Mouse (Mus musculus): ENCODE results near the gene Tnfrsf8. TPM values are rescaled to one million over a fixed set of nuclear protein-coding genes. Genes with fewer than 3 reads are reported as not detected.
A peak's percentile ranks its signal among the peaks of the same experiment; 100 is the strongest.

The Tnfrsf8 gene
- polyA plus RNA-seq, 1 experiment from 2014 or later = 0.05 TPM

DNA sequence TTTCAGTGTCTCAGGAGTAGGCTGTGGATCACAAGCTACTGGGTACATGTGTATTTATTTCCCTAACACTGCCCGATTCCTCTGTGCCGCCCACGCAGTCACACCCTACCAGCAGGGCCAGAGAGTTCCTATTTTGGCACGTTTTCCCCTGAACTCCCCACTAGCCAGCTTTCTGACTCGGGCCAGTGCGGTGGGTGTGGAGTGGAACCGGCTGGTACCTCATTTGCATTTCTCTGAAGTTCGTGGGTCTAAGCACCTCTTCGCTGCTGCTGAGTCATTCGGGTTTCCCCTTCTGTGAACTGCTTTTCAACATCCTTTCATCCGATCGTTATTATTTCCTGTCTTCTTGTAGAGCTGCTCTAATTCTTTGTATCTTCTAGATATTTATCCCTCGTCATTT is 60.5 kb downstream of the Tnfrsf8 start:
- 64% methylated on average over 13 of the region's 13 CpGs for WGBS
- Histone ChIP-seq H3K27me3 (ENCODE audit: poor library complexity, severe bottlenecking) (no peaks in the 10 kb centered on the region), H3K4me3 (no peak overlapping the region), H3K27ac (no peak overlapping the region), H3K9me3 (no peaks in the 10 kb centered on the region), H3K4me1 (no peaks in the 10 kb centered on the region), H3K36me3 (replicated peaks) (no peaks in the 10 kb centered on the region)
- no peak for DNase-seq (ENCODE audit: extremely low spot score, low spot score)

DNA sequence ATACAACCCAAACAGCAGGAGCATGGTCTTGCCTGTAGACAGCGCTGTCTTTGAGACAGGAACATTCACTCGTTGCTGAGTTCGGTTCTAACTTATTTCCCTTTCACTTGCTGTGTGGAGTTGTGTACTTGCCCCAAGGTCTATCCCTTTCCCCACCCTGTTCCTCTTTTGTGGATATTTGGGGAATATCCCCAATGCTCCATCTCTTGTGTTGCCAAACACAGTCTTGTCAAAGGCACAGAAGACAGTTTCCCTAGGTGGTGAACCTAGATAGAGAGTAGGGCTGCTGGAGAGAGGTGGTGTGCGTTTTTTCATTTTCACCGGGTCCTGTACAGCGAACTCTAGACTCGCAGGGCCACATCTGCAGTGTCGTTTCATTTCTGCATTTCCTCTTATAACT is 62.4 kb downstream of the Tnfrsf8 start:
- no peaks in the 10 kb centered on the region for H3K4me1 ChIP-seq
- DNase-seq (ENCODE audit: extremely low spot score, low spot score) = no peak
- no peak overlapping the region for H3K27ac ChIP-seq
- WGBS = 88% methylated on average over 8 of the region's 8 CpGs
- no peaks in the 10 kb centered on the region for H3K9me3 ChIP-seq
- H3K27me3 ChIP-seq (ENCODE audit: poor library complexity, severe bottlenecking) = peaks cover 5% of the 10 kb centered on the region
- no peaks in the 10 kb centered on the region for H3K36me3 ChIP-seq (replicated peaks)
- no peak overlapping the region for H3K4me3 ChIP-seq

DNA sequence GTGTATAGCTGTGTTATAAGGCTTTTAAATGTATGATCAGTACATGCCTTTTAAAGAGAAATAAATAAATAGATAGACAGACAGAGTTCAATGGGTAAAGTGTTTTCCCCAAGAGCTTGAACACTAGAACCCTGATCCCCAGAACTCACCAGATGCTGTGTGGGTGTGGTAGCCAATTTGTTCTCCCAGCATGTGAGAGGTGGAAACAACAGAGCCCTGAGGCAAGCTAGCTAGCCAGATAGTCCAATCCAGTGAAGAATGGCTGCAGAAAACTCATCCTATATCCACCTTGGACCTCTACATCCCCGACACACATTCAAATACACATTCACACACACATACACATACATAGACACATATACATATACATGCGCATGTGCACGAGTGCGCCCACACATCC is 63.4 kb downstream of the Tnfrsf8 start:
- H3K27ac ChIP-seq = no peak overlapping the region
- no peaks in the 10 kb centered on the region for H3K9me3 ChIP-seq
- H3K4me3 ChIP-seq = no peak overlapping the region
- 92% methylated on average over 4 of the region's 4 CpGs for WGBS
- H3K4me1 ChIP-seq = peaks cover 5% of the 10 kb centered on the region
- no peak for DNase-seq (ENCODE audit: extremely low spot score, low spot score)
- peaks cover 16% of the 10 kb centered on the region for H3K27me3 ChIP-seq (ENCODE audit: poor library complexity, severe bottlenecking)
- H3K36me3 ChIP-seq (replicated peaks) = no peaks in the 10 kb centered on the region

DNA sequence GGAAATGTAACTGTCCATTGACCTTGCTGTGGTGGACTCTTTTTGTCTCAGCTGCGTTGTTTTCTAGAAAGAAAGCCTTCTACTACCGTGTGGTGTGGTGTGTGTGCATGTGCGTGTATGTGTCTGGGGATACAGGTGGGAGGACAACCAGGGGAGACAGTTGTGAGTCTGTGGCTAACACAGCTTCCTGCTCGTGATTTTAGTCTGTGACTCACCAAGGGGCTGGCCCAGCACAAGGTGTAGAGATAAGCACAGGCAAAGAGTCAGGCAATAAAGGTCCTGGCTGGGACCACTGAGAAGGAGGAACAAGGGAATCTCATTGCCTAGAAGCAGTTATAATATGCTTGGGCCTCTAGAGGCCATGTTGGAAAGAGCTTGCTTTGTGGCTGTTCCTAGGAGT is 65.0 kb downstream of the Tnfrsf8 start:
- H3K4me3 ChIP-seq = no peak overlapping the region
- H3K4me1 ChIP-seq = peaks cover 14% of the 10 kb centered on the region
- no peak for DNase-seq (ENCODE audit: extremely low spot score, low spot score)
- no peaks in the 10 kb centered on the region for H3K36me3 ChIP-seq (replicated peaks)
- H3K27ac ChIP-seq = no peak overlapping the region
- peaks cover 31% of the 10 kb centered on the region for H3K27me3 ChIP-seq (ENCODE audit: poor library complexity, severe bottlenecking)
- 79% methylated on average over 4 of the region's 4 CpGs for WGBS
- H3K9me3 ChIP-seq = no peaks in the 10 kb centered on the region

DNA sequence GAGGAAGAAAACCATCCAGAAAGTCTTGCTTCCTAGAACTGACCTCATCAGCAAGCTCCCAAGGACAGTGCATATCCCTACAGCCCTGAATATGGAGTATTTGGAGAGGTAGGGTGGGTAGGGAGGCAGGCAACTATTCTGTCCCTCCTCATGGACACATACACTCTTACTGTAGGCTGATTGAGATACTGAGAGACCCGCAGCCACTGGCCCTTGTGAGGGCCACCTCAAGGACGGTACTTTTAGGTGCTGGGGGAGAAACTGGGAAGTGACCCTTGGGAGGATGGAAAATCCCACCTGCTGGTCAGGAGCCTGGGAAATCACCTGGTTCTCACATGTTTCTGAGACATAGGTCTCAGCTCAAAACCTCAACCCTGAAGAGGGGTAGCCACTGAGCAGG is 67.4 kb downstream of the Tnfrsf8 start:
- Histone ChIP-seq H3K9me3 (no peaks in the 10 kb centered on the region), H3K36me3 (replicated peaks) (no peaks in the 10 kb centered on the region), H3K4me3 (no peak overlapping the region), H3K27ac (no peak overlapping the region), H3K4me1 (peaks cover 14% of the 10 kb centered on the region), H3K27me3 (ENCODE audit: poor library complexity, severe bottlenecking) (peaks cover 40% of the 10 kb centered on the region)
- WGBS = 73% methylated on average over 2 of the region's 2 CpGs
- DNase-seq (ENCODE audit: extremely low spot score, low spot score) = no peak

DNA sequence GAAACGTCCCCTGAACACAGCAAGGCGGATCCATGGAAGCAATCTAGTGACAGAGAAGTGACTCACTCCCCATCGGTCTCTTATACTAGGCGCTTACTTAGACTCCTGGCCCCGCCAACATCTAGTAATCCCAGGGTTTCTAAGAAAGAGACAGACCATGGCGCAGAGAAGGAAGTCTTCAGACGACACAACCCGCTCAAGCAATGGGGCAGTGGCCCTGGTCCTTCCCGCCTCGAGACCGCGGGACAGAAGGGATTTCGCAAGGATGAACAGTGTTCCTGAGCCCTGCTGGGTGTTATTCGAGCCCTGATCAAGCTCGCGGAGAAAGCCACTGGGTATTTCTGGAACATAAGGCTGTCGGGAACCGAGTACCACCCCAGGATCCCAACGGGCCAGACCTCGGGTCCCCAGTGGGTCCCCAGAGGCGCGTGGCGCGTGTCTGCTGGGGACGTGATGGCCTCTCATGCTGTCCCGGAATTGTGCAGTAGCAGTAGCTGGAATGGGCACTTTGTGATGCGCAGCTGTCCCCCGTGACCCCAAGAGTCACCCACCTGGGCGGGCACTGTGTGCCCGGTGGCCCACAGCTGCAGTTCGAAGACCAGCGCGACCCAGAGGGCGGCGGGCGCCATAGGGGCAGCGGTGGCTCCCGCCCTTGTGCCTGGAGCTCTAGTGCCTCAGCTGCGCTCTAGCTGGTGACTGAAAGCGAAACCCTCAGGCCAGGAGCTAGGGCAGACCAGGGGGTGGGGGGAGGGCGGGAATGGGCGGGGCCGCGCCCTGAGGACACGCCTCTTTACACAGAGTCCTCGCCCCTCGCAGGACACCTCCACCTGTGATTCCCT is 68.6 kb downstream of the Tnfrsf8 start, which contains the start of gene Tnfrsf1b:
Gene Tnfrsf1b, minus strand, starts transcription at position 698 of the 839 bp plus-strand sequence.
- peaks cover 14% of the 10 kb centered on the region for H3K4me1 ChIP-seq
- H3K4me3 ChIP-seq = peak within 1 kb of the TSS; percentile 59
- H3K36me3 ChIP-seq (replicated peaks) = no peaks in the 10 kb centered on the region
- H3K27me3 ChIP-seq (ENCODE audit: poor library complexity, severe bottlenecking) = peaks cover 40% of the 10 kb centered on the region
- H3K27ac ChIP-seq = peak within 1 kb of the TSS; percentile 51
- no peaks in the 10 kb centered on the region for H3K9me3 ChIP-seq
- DNase-seq (ENCODE audit: extremely low spot score, low spot score) = peak; percentile 36
- 1% methylated on average over 47 of the region's 47 CpGs for WGBS

DNA sequence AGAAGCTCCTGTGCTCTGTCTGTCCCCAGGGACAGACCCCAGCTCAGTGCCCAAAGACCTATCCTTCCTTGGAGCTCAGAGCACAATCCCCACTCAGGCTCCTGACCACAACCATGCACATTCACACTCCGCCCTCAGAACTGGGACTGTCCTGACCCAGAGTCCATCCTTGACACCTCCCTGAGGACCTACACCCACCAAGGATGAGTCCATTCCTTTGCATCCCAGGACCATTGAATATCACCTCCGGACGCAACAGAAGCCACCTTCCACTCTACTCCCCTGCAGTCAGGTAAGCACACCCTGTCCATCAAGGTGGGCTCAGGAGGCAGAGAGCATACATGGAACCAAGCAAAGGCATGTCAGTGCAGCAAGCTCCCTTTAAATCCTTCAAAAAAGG is 69.4 kb downstream of the Tnfrsf8 start:
- DNase-seq (ENCODE audit: extremely low spot score, low spot score) = no peak
- H3K27me3 ChIP-seq (ENCODE audit: poor library complexity, severe bottlenecking) = peaks cover 40% of the 10 kb centered on the region
- H3K4me1 ChIP-seq = peaks cover 14% of the 10 kb centered on the region
- H3K4me3 ChIP-seq = peak overlapping the region; percentile 59
- H3K9me3 ChIP-seq = no peaks in the 10 kb centered on the region
- WGBS = 86% methylated on average over 3 of the region's 3 CpGs
- no peak overlapping the region for H3K27ac ChIP-seq
- H3K36me3 ChIP-seq (replicated peaks) = no peaks in the 10 kb centered on the region

DNA sequence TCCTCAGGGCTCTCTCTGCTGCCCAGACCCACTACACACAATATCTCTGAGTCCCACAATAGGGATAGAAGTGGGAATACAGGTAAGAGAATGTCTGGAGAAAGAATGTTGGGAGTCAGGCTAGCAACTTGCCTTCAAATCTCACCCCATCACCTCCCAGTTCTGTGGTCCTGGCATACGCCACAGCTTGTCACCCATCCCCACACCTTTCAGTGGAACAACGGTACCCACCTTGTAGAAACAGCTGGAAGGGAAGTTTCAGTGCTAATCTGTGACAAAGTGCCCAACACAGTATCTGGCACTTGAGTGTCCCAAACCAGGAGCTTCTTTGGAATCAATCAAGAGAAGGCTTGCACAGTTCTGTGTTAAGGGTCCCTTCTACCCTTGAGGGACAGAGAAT is 70.3 kb downstream of the Tnfrsf8 start:
- H3K4me1 ChIP-seq = peaks cover 14% of the 10 kb centered on the region
- DNase-seq (ENCODE audit: extremely low spot score, low spot score) = no peak
- H3K27ac ChIP-seq = no peak overlapping the region
- peaks cover 40% of the 10 kb centered on the region for H3K27me3 ChIP-seq (ENCODE audit: poor library complexity, severe bottlenecking)
- WGBS = 97% methylated on average over 2 of the region's 2 CpGs
- no peak overlapping the region for H3K4me3 ChIP-seq
- H3K36me3 ChIP-seq (replicated peaks) = no peaks in the 10 kb centered on the region
- H3K9me3 ChIP-seq = no peaks in the 10 kb centered on the region

DNA sequence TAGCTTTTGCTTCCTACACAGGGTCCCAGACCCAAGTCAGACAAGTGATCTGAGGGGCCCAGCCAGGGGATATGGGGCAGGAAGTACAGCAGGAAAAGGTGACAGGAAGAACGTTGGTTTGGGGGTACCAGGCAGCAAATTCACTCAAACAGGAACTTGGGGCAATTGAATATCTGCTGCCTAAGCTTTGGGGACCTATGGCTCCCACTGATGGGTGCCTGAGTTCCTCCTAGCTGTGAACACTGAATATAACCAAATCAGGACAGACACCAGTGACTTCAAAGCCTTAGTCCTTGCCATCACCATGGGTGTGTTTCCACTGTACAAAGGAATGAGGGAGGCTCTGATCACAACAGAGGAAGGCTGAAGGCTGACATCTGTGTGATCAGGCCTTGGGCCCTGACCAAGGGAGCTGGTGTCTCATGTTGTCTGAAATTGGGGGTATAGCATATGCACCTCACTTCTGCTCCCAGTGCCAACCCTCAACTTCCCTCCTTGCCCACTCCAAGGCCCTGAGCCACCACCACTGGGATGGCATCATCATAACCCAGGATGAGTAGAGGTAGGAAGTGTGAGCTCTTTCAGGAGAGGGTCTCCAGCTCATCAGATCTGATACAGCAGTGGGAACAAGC is 72.1 kb downstream of the Tnfrsf8 start:
- no peak for DNase-seq (ENCODE audit: extremely low spot score, low spot score)
- peaks cover 17% of the 10 kb centered on the region for H3K4me1 ChIP-seq
- H3K4me3 ChIP-seq = no peak overlapping the region
- no peaks in the 10 kb centered on the region for H3K9me3 ChIP-seq
- no peak overlapping the region for H3K27ac ChIP-seq
- H3K36me3 ChIP-seq (replicated peaks) = no peaks in the 10 kb centered on the region
- peaks cover 37% of the 10 kb centered on the region for H3K27me3 ChIP-seq (ENCODE audit: poor library complexity, severe bottlenecking)
- 82% methylated on average over 1 of the region's 1 CpGs for WGBS

DNA sequence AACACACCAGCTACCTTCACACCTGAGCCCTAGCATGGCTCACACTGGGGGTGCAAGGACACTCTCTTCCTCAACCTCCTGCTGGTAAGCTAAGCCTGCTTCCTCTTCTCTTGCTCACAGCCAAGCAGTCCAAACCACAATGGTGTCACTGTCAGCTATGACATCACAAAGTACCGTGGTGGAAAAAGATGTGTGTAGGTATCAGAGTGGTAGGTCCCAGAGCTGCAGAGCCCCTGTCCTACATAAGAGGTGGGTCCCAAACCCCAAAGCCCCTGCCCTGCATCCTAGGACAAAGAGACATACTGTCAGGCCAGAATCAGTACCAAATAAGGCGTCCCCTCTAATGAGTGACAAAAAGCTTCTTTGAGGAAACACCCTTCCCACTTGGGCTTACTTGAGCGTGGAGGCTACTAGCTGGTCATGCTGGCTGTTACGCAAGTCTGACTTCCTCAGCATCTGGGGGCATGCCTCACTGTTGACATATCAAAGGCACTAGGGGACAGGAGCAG is 74.2 kb downstream of the Tnfrsf8 start:
- H3K27ac ChIP-seq = no peak overlapping the region
- peaks cover 4% of the 10 kb centered on the region for H3K4me1 ChIP-seq
- H3K9me3 ChIP-seq = no peaks in the 10 kb centered on the region
- no peak overlapping the region for H3K4me3 ChIP-seq
- no peak for DNase-seq (ENCODE audit: extremely low spot score, low spot score)
- H3K27me3 ChIP-seq (ENCODE audit: poor library complexity, severe bottlenecking) = peaks cover 16% of the 10 kb centered on the region
- H3K36me3 ChIP-seq (replicated peaks) = no peaks in the 10 kb centered on the region
- 79% methylated on average over 4 of the region's 4 CpGs for WGBS

DNA sequence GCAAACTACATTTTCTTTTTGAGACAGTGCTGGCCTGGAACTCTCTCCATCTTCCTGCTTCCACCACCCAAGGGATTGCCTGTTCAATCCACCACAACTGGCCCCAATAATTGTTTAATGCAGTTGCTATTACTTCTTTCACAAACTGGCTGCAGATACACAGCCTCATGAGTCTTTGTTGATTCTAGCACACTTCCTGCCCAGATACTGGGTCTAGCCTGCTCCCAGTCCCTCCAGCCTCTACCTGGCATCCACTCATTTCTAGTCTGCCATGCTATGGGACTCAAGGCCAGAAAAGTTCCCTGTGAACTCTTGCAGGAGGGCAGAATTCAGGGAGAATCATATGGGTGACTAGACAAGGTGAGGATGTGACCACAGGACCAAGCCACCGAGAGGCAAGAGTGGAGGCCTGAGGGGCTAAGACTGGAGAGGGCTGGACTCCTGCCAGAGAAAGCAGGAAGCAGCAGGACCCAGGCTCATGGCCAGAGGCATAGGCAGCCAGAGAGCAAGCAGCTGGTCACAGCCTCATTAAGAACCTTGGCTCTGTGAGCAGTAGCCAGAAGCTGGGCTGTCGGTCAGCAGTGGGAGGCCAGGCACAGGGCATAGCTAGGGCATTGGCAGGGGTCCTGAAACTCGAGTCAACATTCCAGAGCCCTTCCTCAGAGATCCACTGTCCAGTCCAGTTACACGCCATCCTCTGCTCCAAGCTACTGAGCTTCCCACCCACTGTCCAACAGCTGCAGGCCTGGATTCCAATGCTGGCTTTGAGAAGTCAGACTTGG is 75.7 kb downstream of the Tnfrsf8 start:
- DNase-seq (ENCODE audit: extremely low spot score, low spot score) = no peak
- 0 out of 2 replicates have a peak overlapping the region, but pooled peaks have one; percentile 15 for H3K27ac ChIP-seq
- no peak overlapping the region for H3K4me3 ChIP-seq
- peaks cover under 1% of the 10 kb centered on the region; the same call in 1 of the 2 replicates for H3K27me3 ChIP-seq (ENCODE audit: poor library complexity, severe bottlenecking)
- no peaks in the 10 kb centered on the region for H3K36me3 ChIP-seq (replicated peaks)
- H3K4me1 ChIP-seq = 0 out of 2 replicates have a peak, but pooled peaks cover 3% of the 10 kb centered on the region
- no peaks in the 10 kb centered on the region for H3K9me3 ChIP-seq
- 62% methylated on average over 4 of the region's 4 CpGs for WGBS

DNA sequence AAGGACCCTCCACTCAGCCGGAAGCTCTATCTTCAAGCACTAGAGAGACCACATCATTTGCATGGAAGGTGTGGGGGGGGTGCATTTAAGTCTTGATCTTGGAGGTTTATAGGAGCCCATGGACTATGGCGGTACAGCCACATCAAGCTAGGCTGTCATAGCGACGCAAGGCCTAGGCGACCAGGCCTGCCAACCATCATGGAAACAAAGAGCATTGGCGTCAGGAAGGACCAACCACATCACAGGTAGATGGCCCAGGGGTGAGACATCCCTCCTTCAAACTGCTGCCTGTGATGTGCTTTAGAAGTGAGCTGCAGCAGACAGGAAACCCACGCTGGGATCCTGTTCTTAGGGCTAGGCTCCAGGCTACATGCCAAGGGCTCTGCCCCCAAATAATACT is 78.9 kb downstream of the Tnfrsf8 start:
- peaks cover 15% of the 10 kb centered on the region for H3K4me1 ChIP-seq
- H3K9me3 ChIP-seq = no peaks in the 10 kb centered on the region
- H3K27ac ChIP-seq = no peak overlapping the region
- no peak overlapping the region for H3K4me3 ChIP-seq
- DNase-seq (ENCODE audit: extremely low spot score, low spot score) = no peak
- WGBS = 94% methylated on average over 7 of the region's 7 CpGs
- no peaks in the 10 kb centered on the region for H3K27me3 ChIP-seq (ENCODE audit: poor library complexity, severe bottlenecking)
- no peaks in the 10 kb centered on the region for H3K36me3 ChIP-seq (replicated peaks)

All from forebrain, embryonic 10.5 days (tissue).